Mouse (Mus musculus) CH12.LX (cell line): Measurements from ENCODE around the gene Fam185a.

Source experiments
- CTCF ChIP-seq, 2 experiments: IDR thresholded peaks in 1 of 2; conservative IDR thresholded peaks in 1 of 2; 2 replicates each; pipeline ENCODE4 v1.5.1; 2011 to 2012; ENCODE audit warnings: low read depth in 2 of 2, low read length in 2 of 2, improper control_type of control experiment in 1 of 2, inconsistent platforms in 1 of 2, mild to moderate bottlenecking in 1 of 2, moderate library complexity in 1 of 2
- E2F4 ChIP-seq: IDR thresholded peaks from 2 replicates; pipeline ENCODE4 v1.6.1; 2011; ENCODE audit warnings: low read depth, low read length, improper control_type of control experiment; ENCODE audit not compliant: insufficient replicate concordance
- POLR2A ChIP-seq: IDR thresholded peaks from 2 replicates; pipeline ENCODE4 v1.6.1; 2011; ENCODE audit warnings: low read depth, mild to moderate bottlenecking, improper control_type of control experiment, low read length
- POLR2AphosphoS2 ChIP-seq: IDR thresholded peaks from 2 replicates; pipeline ENCODE4 v1.6.1; 2011; ENCODE audit warnings: low read depth, low read length, improper control_type of control experiment
- TCF12 ChIP-seq: IDR thresholded peaks from 2 replicates; pipeline ENCODE4 v1.6.1; 2014; ENCODE audit warnings: low read depth, mild to moderate bottlenecking, inconsistent platforms, low read length, improper control_type of control experiment
- ZKSCAN1 ChIP-seq: IDR thresholded peaks from 2 replicates; pipeline ENCODE4 v1.6.1; 2012; ENCODE audit warnings: low read depth, inconsistent platforms, low read length, improper control_type of control experiment, borderline replicate concordance

DNA sequence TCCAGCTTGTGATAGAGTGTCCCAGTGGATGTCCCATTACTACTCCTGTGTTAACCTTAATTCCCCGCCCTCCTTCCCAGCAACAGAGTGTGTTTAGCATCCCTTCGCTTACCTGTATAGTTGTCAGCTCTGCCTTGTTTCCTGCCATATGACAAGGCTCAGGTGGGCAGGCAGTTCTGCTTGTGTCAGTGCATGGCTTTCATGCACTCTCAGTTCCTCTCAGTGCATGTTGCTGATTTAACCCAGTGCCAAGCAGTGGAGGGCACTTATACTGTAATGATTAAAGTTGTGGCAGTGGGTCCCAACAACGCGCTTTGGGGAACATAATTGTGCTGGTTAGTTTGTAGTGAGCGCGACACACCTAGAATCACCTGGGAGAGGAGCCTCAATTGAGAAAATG is 1.9 kb downstream of the Fam185a start:
- TF ChIP-seq E2F4, result no peak
- TF ChIP-seq CTCF (conservative IDR thresholded peaks at IDR 0.05 in 1 of 2, IDR thresholded peaks at IDR 0.05 in 1 of 2; ENCODE audit: low read depth in 2 of 2, low read length in 2 of 2), result no peak
- no peak for TF ChIP-seq POLR2AphosphoS2
- TF ChIP-seq TCF12, result no peak
- no peak for TF ChIP-seq POLR2A
- TF ChIP-seq ZKSCAN1, result no peak
